Mouse (Mus musculus): ENCODE measurements around the gene Slco1a5. TPM values are rescaled to one million over a fixed set of nuclear protein-coding genes. Genes with fewer than 3 reads are reported as not detected.
A peak's percentile ranks its signal among the peaks of the same experiment; 100 is the strongest.
"Not testable (repeated sequence)": the region's sequence is repeated elsewhere in the genome, so short reads cannot be mapped to it uniquely, and the experiment has no call there.

Gene Slco1a5
- not detected for total RNA-seq (2021)
- long read RNA-seq, experiment 1 = 0 reads
- long read RNA-seq, experiment 2 = 0 reads

DNA sequence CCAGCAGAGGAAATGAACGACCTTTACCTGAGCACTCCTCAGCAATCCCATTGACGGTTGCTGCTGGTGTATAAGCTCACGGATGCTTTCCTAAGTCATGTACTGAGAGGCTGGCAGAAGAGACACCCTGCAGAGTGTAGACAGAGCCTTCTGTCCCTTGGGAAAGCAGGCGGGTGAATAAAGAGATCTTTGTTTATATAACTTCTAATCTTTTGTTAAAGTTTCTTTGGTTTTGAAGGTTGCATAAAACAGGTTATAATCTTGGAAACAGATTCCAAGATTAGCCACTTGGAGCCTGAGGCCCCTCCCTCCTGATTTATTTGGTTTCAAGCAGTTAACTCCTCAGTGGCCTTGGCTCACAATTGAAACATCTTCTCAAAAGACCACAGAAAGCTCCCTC, at the start of gene Slco1a5:
Slco1a5 (minus strand) TSS at position 101 of the 400 bp plus-strand sequence.
- no peak for TF ChIP-seq CTCF (conservative IDR thresholded peaks at IDR 0.05)
- Histone ChIP-seq H3K27ac (no peak within 1 kb of the TSS), H3K4me3 (no peak within 1 kb of the TSS)
- DNase-seq (ENCODE audit: low spot score in 2 of 2) = no peak

- Histone ChIP-seq H3K27ac (no peak overlapping the region), H3K4me3 (no peak overlapping the region)
- DNase-seq (ENCODE audit: low spot score in 2 of 2) = no peak
- TF ChIP-seq CTCF (conservative IDR thresholded peaks at IDR 0.05) = no peak
Measured at GRCm38 (mm10) chr6:142369568-142369967, 46.8 kb upstream of the Slco1a5 start.

- no peak for DNase-seq (ENCODE audit: low spot score in 2 of 2)
- TF ChIP-seq CTCF (conservative IDR thresholded peaks at IDR 0.05) = no peak
- Histone ChIP-seq H3K27ac (no peak overlapping the region), H3K4me3 (no peak overlapping the region)
Measured at GRCm38 (mm10) chr6:142367565-142367964, 44.8 kb upstream of the Slco1a5 start.

- DNase-seq (ENCODE audit: low spot score in 2 of 2) = no peak
- H3K4me3 ChIP-seq = no peak overlapping the region
- TF ChIP-seq CTCF (conservative IDR thresholded peaks at IDR 0.05) = no peak
- H3K27ac ChIP-seq = no peak overlapping the region
Measured at GRCm38 (mm10) chr6:142366473-142367018, 43.8 kb upstream of the Slco1a5 start.

DNA sequence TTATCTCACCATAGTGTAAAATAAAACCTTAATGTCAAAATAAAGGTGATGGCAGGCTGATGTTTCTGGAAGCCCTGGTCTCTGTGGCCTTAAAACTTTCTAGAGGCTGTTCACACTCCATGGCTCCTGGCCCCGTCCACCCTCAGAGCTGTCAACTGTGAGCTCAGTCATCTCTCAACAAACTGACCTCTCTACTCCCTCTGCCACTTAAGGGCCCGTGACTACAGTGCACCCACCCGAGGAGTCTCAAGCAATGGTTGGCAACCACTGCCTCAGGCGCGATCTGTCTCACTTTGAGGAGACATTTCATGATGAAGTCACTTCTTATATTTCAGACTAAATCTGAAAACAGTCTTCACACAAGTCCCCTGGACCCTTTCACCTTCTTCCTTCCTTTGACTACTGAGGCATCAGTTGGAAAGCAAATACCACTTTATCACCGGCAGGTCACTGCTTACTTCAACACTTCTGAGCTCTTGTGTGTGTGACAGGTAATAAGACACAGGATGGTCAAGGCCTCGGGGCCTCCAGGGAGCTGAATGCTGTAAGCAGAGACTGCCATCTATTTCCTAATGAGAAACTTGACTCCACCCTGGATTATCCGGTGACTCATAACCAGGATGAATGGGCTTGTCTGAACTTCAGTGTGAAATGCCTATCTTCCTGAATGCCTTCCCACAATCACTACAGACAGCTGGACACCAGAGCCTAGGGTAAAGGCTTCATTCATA, 43.1 kb upstream of the Slco1a5 start:
- no peak for DNase-seq (ENCODE audit: low spot score in 2 of 2)
- Histone ChIP-seq H3K27ac (no peak overlapping the region), H3K4me3 (no peak overlapping the region)
- TF ChIP-seq CTCF (conservative IDR thresholded peaks at IDR 0.05) = no peak

DNA sequence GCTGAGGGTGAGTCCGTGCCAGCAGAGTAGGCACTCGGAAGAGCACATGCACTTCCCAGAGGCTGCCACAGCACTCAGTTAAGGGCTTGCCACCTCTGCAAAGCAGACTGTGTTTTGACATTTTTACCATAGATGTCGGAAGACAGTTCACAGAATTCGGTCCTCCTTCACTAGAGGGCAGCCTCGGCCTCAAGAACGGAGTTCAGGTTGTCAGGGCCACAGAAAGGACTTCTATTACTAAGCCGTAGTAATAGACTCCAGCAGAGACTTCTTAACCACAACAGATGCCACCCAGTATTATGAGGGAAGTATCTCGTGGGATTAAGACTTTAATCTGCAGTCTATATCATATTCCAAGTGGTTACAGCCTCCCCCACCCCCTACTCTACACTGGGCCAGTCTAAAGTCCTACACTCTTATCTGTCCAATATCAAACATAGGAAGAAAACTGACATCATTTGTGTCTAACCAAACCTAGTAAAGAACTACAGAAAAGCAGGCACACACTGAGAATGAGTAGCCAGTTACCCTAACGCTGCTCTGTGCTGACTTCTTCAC, 40.3 kb upstream of the Slco1a5 start:
- DNase-seq (ENCODE audit: low spot score in 2 of 2) = peak in 1 of 2 experiments; percentile 29

DNA sequence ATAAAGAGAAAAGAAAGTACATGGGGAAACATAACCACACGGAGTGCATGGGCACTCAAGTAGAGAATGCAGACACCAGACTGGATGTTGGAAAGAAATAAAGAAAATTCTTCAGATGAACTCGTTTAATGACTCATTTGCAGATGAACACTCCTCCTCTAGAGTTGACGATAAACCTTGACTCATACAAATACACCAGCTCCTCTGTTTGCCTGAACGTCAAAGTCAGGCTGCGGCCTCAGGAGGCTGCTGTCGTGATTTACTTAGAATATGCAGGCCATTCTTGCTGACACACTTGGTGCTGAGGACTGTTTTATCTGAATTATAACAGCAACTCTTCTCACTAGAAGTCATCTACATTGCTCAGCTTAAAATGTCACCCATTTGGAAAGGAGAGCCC, 39.3 kb upstream of the Slco1a5 start:
- DNase-seq (ENCODE audit: low spot score in 2 of 2) = no peak
- H3K27ac ChIP-seq = no peak overlapping the region
- TF ChIP-seq CTCF (conservative IDR thresholded peaks at IDR 0.05) = no peak
- no peak overlapping the region for H3K4me3 ChIP-seq

More for the DNA sequence above, 40.3 kb upstream of the Slco1a5 start:
- TF ChIP-seq CTCF (conservative IDR thresholded peaks at IDR 0.05) = peak; percentile 63
- Histone ChIP-seq H3K4me3 (no peak overlapping the region), H3K27ac (no peak overlapping the region)

- Histone ChIP-seq H3K27ac (no peak overlapping the region), H3K4me3 (no peak overlapping the region)
- no peak for TF ChIP-seq CTCF (conservative IDR thresholded peaks at IDR 0.05)
- DNase-seq (ENCODE audit: low spot score in 2 of 2) = no peak
Measured at GRCm38 (mm10) chr6:142357106-142357505, 34.3 kb upstream of the Slco1a5 start.

- not testable (repeated sequence) for DNase-seq (ENCODE audit: low spot score in 2 of 2); H3K27ac ChIP-seq; H3K4me3 ChIP-seq
Measured at GRCm38 (mm10) chr6:142352099-142352498, 29.3 kb upstream of the Slco1a5 start.

DNA sequence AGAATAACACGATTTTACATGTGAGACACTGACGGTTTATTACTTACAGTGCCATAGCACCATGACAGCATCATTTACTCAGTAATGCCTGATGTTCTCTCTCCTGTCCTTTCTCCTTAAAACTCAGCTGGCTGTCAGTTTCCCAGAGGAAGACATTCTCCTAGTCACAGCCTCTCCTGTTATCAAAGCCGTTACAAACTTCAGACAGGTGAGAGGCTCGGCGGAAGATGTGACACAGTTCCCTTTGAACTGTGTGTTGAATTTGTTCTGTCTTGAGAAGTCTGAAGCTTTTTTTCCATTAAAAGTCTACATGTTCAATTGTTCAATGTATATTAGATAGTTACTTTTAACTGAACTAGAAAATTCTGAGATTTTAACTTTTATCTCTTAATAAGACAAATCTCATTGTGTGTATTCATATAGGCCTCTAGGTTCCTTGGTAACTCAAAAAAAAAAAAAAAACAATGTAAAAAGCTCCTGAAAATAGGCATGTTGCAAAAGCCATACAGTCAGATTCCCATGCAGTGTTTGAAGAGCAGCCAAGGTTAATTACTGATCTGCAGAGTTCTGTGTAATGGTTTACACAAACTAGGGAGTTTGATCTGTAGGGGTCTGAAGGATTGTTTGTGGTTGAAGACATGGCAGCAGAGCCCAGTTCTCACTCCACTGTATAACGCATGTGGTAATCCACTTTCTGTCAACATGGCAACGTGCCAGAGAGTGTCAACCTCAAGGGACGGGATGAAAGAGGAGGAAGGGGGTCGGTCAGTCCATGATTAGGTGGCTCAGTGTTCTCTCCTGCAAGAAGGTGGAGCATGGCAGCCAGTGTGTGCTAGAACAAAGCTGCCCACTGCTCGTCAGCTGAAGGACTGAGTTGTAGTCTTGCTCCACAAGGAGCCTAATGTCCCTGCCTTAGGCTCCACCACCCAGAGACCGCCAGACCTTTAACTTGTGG, 24.9 kb upstream of the Slco1a5 start:
- no peak for TF ChIP-seq CTCF (conservative IDR thresholded peaks at IDR 0.05)
- H3K4me3 ChIP-seq = no peak overlapping the region
- no peak overlapping the region for H3K27ac ChIP-seq
- DNase-seq (ENCODE audit: low spot score in 2 of 2) = no peak

DNA sequence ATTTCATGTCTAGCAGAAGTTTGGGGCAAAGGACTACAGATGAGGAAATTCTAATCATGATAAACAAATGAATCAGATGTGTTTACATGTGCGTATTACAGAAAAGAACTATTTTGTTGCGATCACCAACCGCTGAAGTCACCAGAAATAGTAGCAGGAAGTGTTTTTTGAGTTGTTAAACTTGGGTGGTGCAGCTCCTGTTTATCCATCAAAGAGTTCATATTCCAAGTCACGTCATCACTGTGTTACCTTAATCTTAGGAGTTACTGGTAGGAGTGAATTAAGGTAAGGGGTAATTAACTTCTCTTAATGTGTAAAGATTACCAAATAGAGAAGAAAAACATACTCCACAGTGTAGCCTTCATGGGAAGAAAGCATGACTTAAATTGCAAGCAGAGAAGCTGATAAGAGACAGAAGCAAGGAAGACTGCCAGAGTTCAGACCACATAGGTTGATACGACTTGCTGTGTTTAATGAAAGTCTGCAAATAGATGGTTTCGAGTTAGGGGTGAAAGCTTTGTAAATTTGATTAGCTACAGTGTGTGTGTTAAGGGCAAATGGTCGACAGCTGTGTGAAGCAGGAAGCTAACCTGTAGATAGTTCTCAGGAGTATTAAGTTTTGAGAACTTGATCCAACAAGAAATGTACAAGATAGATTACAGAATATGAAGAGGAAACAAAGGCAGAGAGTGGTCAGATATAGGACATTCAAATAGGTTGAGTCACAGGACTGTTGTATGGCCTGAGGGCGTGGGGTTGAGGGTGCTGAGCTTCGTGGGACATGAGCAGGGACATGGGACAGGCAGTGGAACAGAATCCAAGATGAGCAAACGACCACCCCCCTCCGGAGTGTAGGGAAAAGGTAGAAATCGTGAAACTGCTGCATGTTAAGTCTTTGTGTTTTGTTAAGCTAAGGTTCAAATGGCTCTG, 23.7 kb upstream of the Slco1a5 start:
- TF ChIP-seq CTCF (conservative IDR thresholded peaks at IDR 0.05) = no peak
- no peak for DNase-seq (ENCODE audit: low spot score in 2 of 2)
- Histone ChIP-seq H3K27ac (peak overlapping the region; percentile 96), H3K4me3 (peak overlapping the region; percentile 75)

Measured in layer of hippocampus, adult 2 months (tissue).